Mouse (Mus musculus): ENCODE measurements at regions not wholly inside any gene's neighbourhood (a gene's known extent, or its start where the extent isn't known, plus 50 kb on each side); places are given as distances from the start of the nearest gene placed in this dataset.

- Histone ChIP-seq H3K27ac (no peak overlapping the region), H3K4me1 (replicated peaks) (no peaks in the 10 kb centered on the region), H3K36me3 (no peaks in the 10 kb centered on the region), H3K4me2 (no peak overlapping the region), H3K27me3 (no peaks in the 10 kb centered on the region), H3K9ac (no peak overlapping the region), H3K9me3 (replicated peaks) (no peaks in the 10 kb centered on the region), H3K4me3 (replicated peaks) (no peak overlapping the region)
- no peak for ATAC-seq (ENCODE audit: low read depth)
- 70% methylated on average over 7 of the region's 7 CpGs for whole genome bisulfite sequencing (ENCODE audit: insufficient replicate concordance)
- DNase-seq = no peak
These were observed 228.2 kb upstream of the Rasgrp1 start for GRCm38 (mm10) chr2:117570987-117571386.

- WGBS (ENCODE audit: insufficient replicate concordance) = 50% methylated on average over 3 of the region's 3 CpGs
- ATAC-seq (ENCODE audit: low read depth) (no peak), DNase-seq (no peak)
- Histone ChIP-seq H3K27me3 (no peaks in the 10 kb centered on the region), H3K36me3 (no peaks in the 10 kb centered on the region), H3K27ac (no peak overlapping the region), H3K4me3 (replicated peaks) (no peak overlapping the region), H3K9me3 (replicated peaks) (no peaks in the 10 kb centered on the region), H3K9ac (no peak overlapping the region), H3K4me2 (no peak overlapping the region), H3K4me1 (replicated peaks) (no peaks in the 10 kb centered on the region)
These were observed 244.6 kb upstream of the Rasgrp1 start for GRCm38 (mm10) chr2:117587381-117587780.

GRCm38 (mm10) chr2:117595028-117595427 is 252.2 kb upstream of the Rasgrp1 start:
- Histone ChIP-seq H3K9me3 (replicated peaks) (no peaks in the 10 kb centered on the region), H3K36me3 (no peaks in the 10 kb centered on the region), H3K27ac (no peak overlapping the region), H3K4me1 (replicated peaks) (no peaks in the 10 kb centered on the region), H3K27me3 (no peaks in the 10 kb centered on the region), H3K9ac (no peak overlapping the region), H3K4me3 (replicated peaks) (no peak overlapping the region), H3K4me2 (no peak overlapping the region)
- ATAC-seq (ENCODE audit: low read depth) (no peak), DNase-seq (no peak)
- WGBS (ENCODE audit: insufficient replicate concordance) = 40% methylated on average over 2 of the region's 2 CpGs

GRCm38 (mm10) chr2:117597573-117597972 is 254.8 kb upstream of the Rasgrp1 start:
- H3K36me3 ChIP-seq = no peaks in the 10 kb centered on the region
- H3K4me2 ChIP-seq = no peak overlapping the region
- H3K9ac ChIP-seq = no peak overlapping the region
- no peak overlapping the region for H3K4me3 ChIP-seq (replicated peaks)
- no peaks in the 10 kb centered on the region for H3K27me3 ChIP-seq
- no peaks in the 10 kb centered on the region for H3K9me3 ChIP-seq (replicated peaks)
- no peak for DNase-seq
- H3K27ac ChIP-seq = no peak overlapping the region
- no peaks in the 10 kb centered on the region for H3K4me1 ChIP-seq (replicated peaks)
- no peak for ATAC-seq (ENCODE audit: low read depth)

GRCm38 (mm10) chr2:117614772-117615171 is 272.0 kb upstream of the Rasgrp1 start:
- ATAC-seq (ENCODE audit: low read depth) (no peak), DNase-seq (no peak)
- Histone ChIP-seq H3K4me3 (replicated peaks) (no peak overlapping the region), H3K9ac (no peak overlapping the region), H3K9me3 (replicated peaks) (no peaks in the 10 kb centered on the region), H3K4me1 (replicated peaks) (no peaks in the 10 kb centered on the region), H3K27me3 (no peaks in the 10 kb centered on the region), H3K36me3 (no peaks in the 10 kb centered on the region), H3K4me2 (no peak overlapping the region), H3K27ac (no peak overlapping the region)
- WGBS (ENCODE audit: insufficient replicate concordance) = 43% methylated on average over 1 of the region's 1 CpGs

GRCm38 (mm10) chr2:117618063-117618462 is 275.3 kb upstream of the Rasgrp1 start:
- 66% methylated on average over 3 of the region's 3 CpGs for WGBS (ENCODE audit: insufficient replicate concordance)
- no peak for ATAC-seq (ENCODE audit: low read depth)
- Histone ChIP-seq H3K9me3 (replicated peaks) (no peaks in the 10 kb centered on the region), H3K9ac (no peak overlapping the region), H3K4me1 (replicated peaks) (no peaks in the 10 kb centered on the region), H3K36me3 (no peaks in the 10 kb centered on the region), H3K27me3 (no peaks in the 10 kb centered on the region), H3K4me2 (no peak overlapping the region), H3K27ac (no peak overlapping the region), H3K4me3 (replicated peaks) (no peak overlapping the region)
- no peak for DNase-seq

GRCm38 (mm10) chr2:117623955-117624354 is 281.2 kb upstream of the Rasgrp1 start:
- Histone ChIP-seq H3K9me3 (replicated peaks) (no peaks in the 10 kb centered on the region), H3K27ac (no peak overlapping the region), H3K9ac (no peak overlapping the region), H3K27me3 (no peaks in the 10 kb centered on the region), H3K4me3 (replicated peaks) (no peak overlapping the region), H3K4me2 (no peak overlapping the region), H3K36me3 (no peaks in the 10 kb centered on the region), H3K4me1 (replicated peaks) (no peaks in the 10 kb centered on the region)
- ATAC-seq (ENCODE audit: low read depth) (no peak), DNase-seq (no peak)
- 29% methylated on average over 3 of the region's 3 CpGs for WGBS (ENCODE audit: insufficient replicate concordance)

- no peak overlapping the region for H3K9ac ChIP-seq
- 67% methylated on average over 4 of the region's 4 CpGs for WGBS (ENCODE audit: insufficient replicate concordance)
- ATAC-seq (ENCODE audit: low read depth) (no peak), DNase-seq (no peak)
- H3K27ac ChIP-seq = no peak overlapping the region
- no peaks in the 10 kb centered on the region for H3K27me3 ChIP-seq
- no peak overlapping the region for H3K4me2 ChIP-seq
- H3K9me3 ChIP-seq (replicated peaks) = no peaks in the 10 kb centered on the region
- H3K4me3 ChIP-seq (replicated peaks) = no peak overlapping the region
- H3K4me1 ChIP-seq (replicated peaks) = no peaks in the 10 kb centered on the region
- H3K36me3 ChIP-seq = no peaks in the 10 kb centered on the region
These were observed 292.1 kb upstream of the Rasgrp1 start for GRCm38 (mm10) chr2:117634906-117635305.

GRCm38 (mm10) chr2:117637397-117637796 is 294.6 kb upstream of the Rasgrp1 start:
- no peaks in the 10 kb centered on the region for H3K27me3 ChIP-seq
- H3K9ac ChIP-seq = no peak overlapping the region
- H3K4me2 ChIP-seq = no peak overlapping the region
- no peaks in the 10 kb centered on the region for H3K4me1 ChIP-seq (replicated peaks)
- ATAC-seq (ENCODE audit: low read depth) (no peak), DNase-seq (no peak)
- H3K36me3 ChIP-seq = no peaks in the 10 kb centered on the region
- H3K27ac ChIP-seq = no peak overlapping the region
- no peak overlapping the region for H3K4me3 ChIP-seq (replicated peaks)
- WGBS (ENCODE audit: insufficient replicate concordance) = 70% methylated on average over 2 of the region's 2 CpGs
- no peaks in the 10 kb centered on the region for H3K9me3 ChIP-seq (replicated peaks)

- no peaks in the 10 kb centered on the region for H3K36me3 ChIP-seq
- no peaks in the 10 kb centered on the region for H3K4me1 ChIP-seq (replicated peaks)
- no peak overlapping the region for H3K9ac ChIP-seq
- H3K9me3 ChIP-seq (replicated peaks) = no peaks in the 10 kb centered on the region
- ATAC-seq (ENCODE audit: low read depth) (no peak), DNase-seq (no peak)
- H3K4me3 ChIP-seq (replicated peaks) = no peak overlapping the region
- no peaks in the 10 kb centered on the region for H3K27me3 ChIP-seq
- no peak overlapping the region for H3K4me2 ChIP-seq
- H3K27ac ChIP-seq = no peak overlapping the region
These were observed 309.3 kb upstream of the Rasgrp1 start for GRCm38 (mm10) chr2:117652101-117652500.

GRCm38 (mm10) chr2:117652647-117653046 is 309.8 kb upstream of the Rasgrp1 start:
- Histone ChIP-seq H3K4me2 (no peak overlapping the region), H3K9ac (no peak overlapping the region), H3K9me3 (replicated peaks) (no peaks in the 10 kb centered on the region), H3K27me3 (no peaks in the 10 kb centered on the region), H3K27ac (no peak overlapping the region), H3K4me3 (replicated peaks) (no peak overlapping the region), H3K36me3 (no peaks in the 10 kb centered on the region), H3K4me1 (replicated peaks) (no peaks in the 10 kb centered on the region)
- WGBS (ENCODE audit: insufficient replicate concordance) = 33% methylated on average over 2 of the region's 2 CpGs
- ATAC-seq (ENCODE audit: low read depth) (no peak), DNase-seq (no peak)

- ATAC-seq (ENCODE audit: low read depth) (no peak), DNase-seq (no peak)
- Histone ChIP-seq H3K27me3 (no peaks in the 10 kb centered on the region), H3K4me2 (no peak overlapping the region), H3K9ac (no peak overlapping the region), H3K36me3 (no peaks in the 10 kb centered on the region), H3K27ac (no peak overlapping the region), H3K4me3 (replicated peaks) (no peak overlapping the region), H3K9me3 (replicated peaks) (no peaks in the 10 kb centered on the region), H3K4me1 (replicated peaks) (no peaks in the 10 kb centered on the region)
- 62% methylated on average over 2 of the region's 2 CpGs for WGBS (ENCODE audit: insufficient replicate concordance)
These were observed 313.9 kb upstream of the Rasgrp1 start for GRCm38 (mm10) chr2:117656546-117657175.
